Mouse (Mus musculus) G1E (cell line): ENCODE measurements at regions not wholly inside any gene's neighbourhood (a gene's known extent, or its start where the extent isn't known, plus 50 kb on each side); places are given as distances from the start of the nearest gene placed in this dataset.

Source experiments
- ATAC-seq: 2 replicates; pipeline ENCODE4 v1.8.0; 2016; ENCODE audit warnings: mild to moderate bottlenecking; ENCODE audit not compliant: insufficient number of reproducible peaks, poor library complexity, low FRiP score, severe bottlenecking; ENCODE audit errors: extremely low read depth
- DNase-seq: peaks from one replicate; pipeline ENCODE4 v3.0.0; 2012; ENCODE audit warnings: low spot score
- H3K27me3 ChIP-seq: 2 replicates; pipeline ENCODE4 v1.6.1; 2012; ENCODE audit warnings: mild to moderate bottlenecking, low read length, inconsistent platforms; ENCODE audit not compliant: insufficient read depth
- H3K36me3 ChIP-seq: replicated peaks from 2 replicates; pipeline ENCODE3; 2012; ENCODE audit warnings: mild to moderate bottlenecking, inconsistent platforms
- H3K4me1 ChIP-seq: 2 replicates; pipeline ENCODE4 v1.6.1; 2012; ENCODE audit warnings: low read depth, low read length, inconsistent platforms, mixed read lengths; ENCODE audit not compliant: insufficient read depth
- H3K4me3 ChIP-seq: 2 replicates; pipeline ENCODE4 v1.5.1; 2012; ENCODE audit warnings: low read depth, mild to moderate bottlenecking, inconsistent platforms, low read length, moderate library complexity, mixed read lengths
- H3K9me3 ChIP-seq: replicated peaks from 2 replicates; pipeline ENCODE4 v1.6.1; 2012; ENCODE audit warnings: inconsistent platforms
- CTCF ChIP-seq: IDR thresholded peaks from 2 replicates; pipeline ENCODE4 v1.5.1; 2012; ENCODE audit warnings: low read depth, low read length, inconsistent platforms, mixed read lengths
- GATA1 ChIP-seq: IDR thresholded peaks from 2 replicates; pipeline ENCODE4 v1.6.1; 2012; ENCODE audit warnings: borderline replicate concordance, low read length, inconsistent platforms, mixed read lengths
- GATA2 ChIP-seq: IDR thresholded peaks from 2 replicates; pipeline ENCODE4 v1.6.1; 2012; ENCODE audit warnings: low read depth, low read length, inconsistent platforms, borderline replicate concordance
- POLR2AphosphoS5 ChIP-seq: IDR thresholded peaks from 2 replicates; pipeline ENCODE4 v1.6.1; 2012; ENCODE audit warnings: low read depth, low read length, inconsistent platforms; ENCODE audit not compliant: insufficient replicate concordance
- TAL1 ChIP-seq: conservative IDR thresholded peaks from 2 replicates; pipeline ENCODE4 v1.6.1; 2012; ENCODE audit warnings: low read depth, low read length, inconsistent platforms, mixed read lengths

DNA sequence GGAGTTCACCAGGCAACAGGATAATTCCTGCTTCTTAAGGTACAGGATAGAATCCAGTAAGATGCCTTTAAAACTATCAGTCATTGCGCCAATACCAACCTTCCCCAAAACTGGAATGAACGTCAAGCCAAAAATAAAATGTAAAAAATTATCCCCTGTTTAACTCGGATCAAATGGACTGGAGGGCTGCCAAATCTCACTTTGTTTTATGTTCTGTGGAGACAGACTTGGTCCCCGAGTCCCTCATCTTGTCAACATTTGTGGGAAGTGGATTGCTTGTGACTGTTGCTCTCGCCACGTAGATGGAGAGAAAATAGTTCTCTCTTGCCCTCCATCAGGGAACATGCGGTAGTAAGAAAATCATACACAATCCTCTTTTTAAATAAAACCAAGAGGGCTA lies 322.4 kb downstream of the Hlx start:
- DNase-seq (no peak), ATAC-seq (no peak)
- Histone ChIP-seq H3K36me3 (no peaks in the 10 kb centered on the region), H3K27me3 (no peaks in the 10 kb centered on the region), H3K4me3 (no peak overlapping the region), H3K9me3 (peaks cover 48% of the 10 kb centered on the region), H3K4me1 (no peaks in the 10 kb centered on the region)
- TF ChIP-seq GATA2: no peak
- TF ChIP-seq POLR2AphosphoS5: no peak
- TF ChIP-seq TAL1: no peak
- no peak for TF ChIP-seq GATA1
- no peak for TF ChIP-seq CTCF

GRCm38 (mm10) chr1:184402985-184403384 lies 329.4 kb downstream of the Hlx start:
- Histone ChIP-seq H3K27me3 (no peaks in the 10 kb centered on the region), H3K4me3 (no peak overlapping the region), H3K4me1 (no peaks in the 10 kb centered on the region), H3K9me3 (peaks cover 27% of the 10 kb centered on the region), H3K36me3 (no peaks in the 10 kb centered on the region)
- DNase-seq: no peak
- no peak for TF ChIP-seq GATA2
- no peak for TF ChIP-seq GATA1
- no peak for TF ChIP-seq TAL1
- no peak for TF ChIP-seq POLR2AphosphoS5
- TF ChIP-seq CTCF: no peak
- no peak for ATAC-seq

GRCm38 (mm10) chr1:184395215-184395614 lies 337.2 kb downstream of the Hlx start:
- Histone ChIP-seq H3K4me3 (no peak overlapping the region), H3K27me3 (no peaks in the 10 kb centered on the region), H3K4me1 (no peaks in the 10 kb centered on the region), H3K36me3 (no peaks in the 10 kb centered on the region), H3K9me3 (peaks cover 23% of the 10 kb centered on the region)
- DNase-seq (no peak), ATAC-seq (no peak)
- TF ChIP-seq TAL1 (no peak), GATA1 (no peak), GATA2 (no peak), POLR2AphosphoS5 (no peak), CTCF (no peak)

- Histone ChIP-seq H3K4me1 (no peaks in the 10 kb centered on the region), H3K27me3 (no peaks in the 10 kb centered on the region), H3K36me3 (no peaks in the 10 kb centered on the region), H3K9me3 (peaks cover 23% of the 10 kb centered on the region), H3K4me3 (no peak overlapping the region)
- no peak for DNase-seq
- TF ChIP-seq CTCF (no peak), GATA2 (no peak), GATA1 (no peak), POLR2AphosphoS5 (no peak), TAL1 (no peak)
- no peak for ATAC-seq
Observed at GRCm38 (mm10) chr1:184394559-184395194, 337.7 kb downstream of the Hlx start.

- Histone ChIP-seq H3K9me3 (peaks cover 42% of the 10 kb centered on the region), H3K4me3 (no peak overlapping the region), H3K36me3 (no peaks in the 10 kb centered on the region), H3K4me1 (no peaks in the 10 kb centered on the region), H3K27me3 (no peaks in the 10 kb centered on the region)
- no peak for DNase-seq
- TF ChIP-seq GATA1 (no peak), CTCF (no peak), POLR2AphosphoS5 (no peak), GATA2 (no peak), TAL1 (no peak)
- no peak for ATAC-seq
Observed at GRCm38 (mm10) chr1:184384088-184384823, 348.2 kb downstream of the Hlx start.

- no peak for DNase-seq
- no peak overlapping the region for H3K4me3 ChIP-seq
- H3K4me1 ChIP-seq: no peaks in the 10 kb centered on the region
- H3K9me3 ChIP-seq: peaks cover 45% of the 10 kb centered on the region
- TF ChIP-seq CTCF (no peak), GATA1 (no peak), GATA2 (no peak), TAL1 (no peak), POLR2AphosphoS5 (no peak)
- no peaks in the 10 kb centered on the region for H3K36me3 ChIP-seq
- H3K27me3 ChIP-seq: no peaks in the 10 kb centered on the region
- no peak for ATAC-seq
Observed at GRCm38 (mm10) chr1:184378665-184379064, 344.6 kb upstream of the 1700056E22Rik start.
